17 mouse cellular contexts compared by ENCODE assay signal in genomic region chr11:106741826-106742225, GRCm38 (mm10).
"Had no signal": no experiment of that assay in that cellular context is flagged by ENCODE, and none has a peak within 500 bp of the region (broad histone marks: within the 10 kb centered on the region; RNA-seq: fewer than 3 reads in every experiment).

No protein-coding gene starts in this region.

- H3K4me2 ChIP-seq: kidney, embryonic 15.5 days; limb, embryonic 12.5 days; limb, embryonic 15.5 days; liver, embryonic 11.5 days; lung, embryonic 14.5 days; midbrain, embryonic 12.5 days; midbrain, embryonic 15.5 days; neural tube, embryonic 13.5 days had no signal

- H3K9me3 ChIP-seq: kidney, embryonic 15.5 days; limb, embryonic 12.5 days; limb, embryonic 15.5 days; midbrain, embryonic 12.5 days; midbrain, embryonic 15.5 days; neural tube, embryonic 13.5 days had no signal

- H3K4me1 ChIP-seq: limb, embryonic 15.5 days had no signal

- DNase-seq: kidney, adult 8-10 months; kidney, postnatal 10 days; kidney, postnatal 36 days; liver, postnatal 0 days; thymus, adult 2 months; thymus, postnatal 14 days; thymus, postnatal 4 days had no signal

- H3K27ac ChIP-seq: kidney, embryonic 15.5 days; limb, embryonic 12.5 days; limb, embryonic 15.5 days; liver, embryonic 14.5 days; midbrain, embryonic 12.5 days; midbrain, embryonic 15.5 days; neural tube, embryonic 13.5 days had no signal

- H3K4me3 ChIP-seq: kidney, embryonic 15.5 days; limb, embryonic 12.5 days; limb, embryonic 15.5 days; midbrain, embryonic 12.5 days; midbrain, embryonic 15.5 days; myocyte; neural tube, embryonic 13.5 days had no signal

- H3K27me3 ChIP-seq: kidney, embryonic 15.5 days; limb, embryonic 12.5 days; limb, embryonic 15.5 days; midbrain, embryonic 12.5 days; midbrain, embryonic 15.5 days had no signal

- ATAC-seq: midbrain, embryonic 15.5 days had no signal

- H3K36me3 ChIP-seq: kidney, embryonic 15.5 days; limb, embryonic 12.5 days; limb, embryonic 15.5 days; midbrain, embryonic 12.5 days; midbrain, embryonic 15.5 days; neural tube, embryonic 13.5 days had no signal

- H3K9ac ChIP-seq: kidney, embryonic 15.5 days; limb, embryonic 12.5 days; limb, embryonic 15.5 days; liver, embryonic 14.5 days; liver, postnatal 0 days; lung, embryonic 14.5 days; midbrain, embryonic 12.5 days; midbrain, embryonic 15.5 days; neural tube, embryonic 13.5 days had no signal
